Mouse (Mus musculus): ENCODE measurements around the gene Cnnm4. TPM values are rescaled to one million over a fixed set of nuclear protein-coding genes. Genes with fewer than 3 reads are reported as not detected.

The Cnnm4 gene
- total and polyA plus RNA-seq, 3 experiments, result 7.8 to 8.5 TPM; not detected in 1

- Histone ChIP-seq H3K27ac (ENCODE audit: control insufficient read depth, low read depth, low read length) (peak overlapping the region; percentile 53), H3K9me3 (replicated peaks; ENCODE audit: insufficient read depth, low read length) (no peaks in the 10 kb centered on the region), H3K79me2 (ENCODE audit: control insufficient read depth, insufficient read depth, low read length, poor library complexity) (peaks cover 8% of the 10 kb centered on the region), H3K36me3 (ENCODE audit: control insufficient read depth in 1 of 2, insufficient read depth in 2 of 2, low read length in 2 of 2) (peaks cover 0 to 3% of the 10 kb centered on the region in 2 experiments; a peak in 2 of 4 replicates), H3K4me1 (ENCODE audit: control insufficient read depth in 1 of 2, insufficient read depth in 2 of 2, low read length in 2 of 2) (peaks cover 2 to 9% of the 10 kb centered on the region in 2 experiments), H3K9ac (ENCODE audit: control insufficient read depth, low read depth, low read length, poor library complexity, severe bottlenecking) (peak overlapping the region; percentile 79), H3K4me3 (ENCODE audit: control insufficient read depth in 1 of 2, insufficient read depth in 1 of 2, low read depth in 2 of 2, low read length in 2 of 2) (peak overlapping the region; percentile 82 to 89), H3K27me3 (ENCODE audit: control insufficient read depth in 1 of 2, insufficient read depth in 2 of 2, low read length in 2 of 2) (no peaks in the 10 kb centered on the region)
- peak; percentile 29 for DNase-seq (ENCODE audit: low read depth, low spot score)
- TF ChIP-seq KAT2A (conservative IDR thresholded peaks at IDR 0.05; ENCODE audit: low read depth, low read length) (no peak), NRF1 (IDR thresholded peaks at IDR 0.05; ENCODE audit: insufficient read depth, low read depth, low read length, poor library complexity, severe bottlenecking) (peak; percentile 66)
Observed at GRCm38 (mm10) chr1:36512089-36512965, 40.9 kb downstream of the Cnnm4 start.

GRCm38 (mm10) chr1:36512966-36513280 is 41.5 kb downstream of the Cnnm4 start:
- H3K9me3 ChIP-seq (replicated peaks; ENCODE audit: insufficient read depth, low read length), result no peaks in the 10 kb centered on the region
- peak overlapping the region; percentile 73 for H3K9ac ChIP-seq (ENCODE audit: control insufficient read depth, low read depth, low read length, poor library complexity, severe bottlenecking)
- H3K27me3 ChIP-seq (ENCODE audit: control insufficient read depth in 1 of 2, insufficient read depth in 2 of 2, low read length in 2 of 2), result no peaks in the 10 kb centered on the region
- peaks cover 2 to 7% of the 10 kb centered on the region in 2 experiments for H3K4me1 ChIP-seq (ENCODE audit: control insufficient read depth in 1 of 2, insufficient read depth in 2 of 2, low read length in 2 of 2)
- peak; percentile 54 for DNase-seq (ENCODE audit: low read depth, low spot score)
- TF ChIP-seq TBP (IDR thresholded peaks at IDR 0.05; ENCODE audit: low read depth, low read length), result no peak
- peaks cover 8% of the 10 kb centered on the region for H3K79me2 ChIP-seq (ENCODE audit: control insufficient read depth, insufficient read depth, low read length, poor library complexity)
- peak overlapping the region; percentile 62 to 82 for H3K4me3 ChIP-seq (ENCODE audit: control insufficient read depth in 1 of 2, insufficient read depth in 1 of 2, low read depth in 2 of 2, low read length in 2 of 2)
- no peak overlapping the region for H3K27ac ChIP-seq (ENCODE audit: control insufficient read depth, low read depth, low read length)
- peaks cover 0 to 3% of the 10 kb centered on the region in 2 experiments; a peak in 2 of 4 replicates for H3K36me3 ChIP-seq (ENCODE audit: control insufficient read depth in 1 of 2, insufficient read depth in 2 of 2, low read length in 2 of 2)

DNA sequence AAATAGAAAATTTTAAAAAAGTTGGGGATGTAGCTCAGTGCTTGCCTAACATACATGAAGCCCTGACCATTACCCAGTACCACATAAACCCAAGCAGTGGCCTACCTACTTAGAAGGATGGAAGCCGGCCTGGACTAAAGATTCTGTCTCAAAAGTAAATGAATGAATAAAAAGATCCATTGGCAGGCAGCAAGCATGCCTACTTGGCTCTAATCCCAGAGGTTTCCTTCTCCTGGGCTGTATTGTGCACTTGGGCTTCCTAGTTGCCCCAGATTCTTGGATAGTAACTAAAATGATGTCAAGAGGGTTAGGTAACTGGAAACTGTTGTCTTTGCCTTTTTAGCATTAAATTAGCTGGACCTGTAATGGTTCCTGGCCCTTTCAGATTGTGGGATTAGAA is 41.9 kb downstream of the Cnnm4 start:
- no peaks in the 10 kb centered on the region for H3K9me3 ChIP-seq (replicated peaks; ENCODE audit: insufficient read depth, low read length)
- TF ChIP-seq MXI1 (IDR thresholded peaks at IDR 0.05; ENCODE audit: low read depth, low read length) (0 out of 2 replicates have a peak, but pooled peaks have one; percentile 15), MEF2A (IDR thresholded peaks at IDR 0.05; ENCODE audit: extremely low read depth, insufficient replicate concordance, low read depth, low read length, poor library complexity, severe bottlenecking) (no peak)
- H3K27ac ChIP-seq (ENCODE audit: control insufficient read depth, low read depth, low read length), result no peak overlapping the region

DNA sequence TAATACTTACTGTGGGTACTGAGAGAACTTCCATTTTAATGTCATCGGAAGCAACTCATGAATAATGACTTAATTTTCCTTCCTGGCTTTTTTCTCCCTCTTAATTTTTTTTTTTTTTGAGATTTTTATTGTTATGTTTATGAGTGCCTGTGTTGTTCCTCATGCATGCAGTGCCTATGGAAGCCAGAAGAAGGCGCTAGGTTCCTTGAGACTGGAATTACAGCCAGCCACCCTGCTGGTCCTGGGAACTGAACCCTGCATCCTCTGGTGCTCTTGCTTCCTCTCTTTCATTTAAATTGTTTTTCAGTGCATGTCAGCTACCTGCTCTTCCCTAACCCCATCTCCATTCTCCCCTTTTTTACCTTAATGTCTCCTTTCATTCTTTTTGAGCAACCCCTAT is 42.3 kb downstream of the Cnnm4 start:
- Histone ChIP-seq H3K4me1 (ENCODE audit: control insufficient read depth in 1 of 2, insufficient read depth in 2 of 2, low read length in 2 of 2) (peaks cover 2 to 5% of the 10 kb centered on the region in 2 experiments), H3K79me2 (ENCODE audit: control insufficient read depth, insufficient read depth, low read length, poor library complexity) (peaks cover 8% of the 10 kb centered on the region)
- peak; percentile 74 for DNase-seq (ENCODE audit: low read depth, low spot score)
- no peak for TF ChIP-seq ETS1 (IDR thresholded peaks at IDR 0.05; ENCODE audit: low read depth, low read length)
- TF ChIP-seq SMC3 (IDR thresholded peaks at IDR 0.05; ENCODE audit: low read depth, low read length), result peak; percentile 52
- no peak for TF ChIP-seq UBTF (IDR thresholded peaks at IDR 0.05; ENCODE audit: borderline replicate concordance, insufficient read depth, low read depth, low read length)
- TF ChIP-seq BHLHE40 (IDR thresholded peaks at IDR 0.05; ENCODE audit: borderline replicate concordance, low read depth, low read length), result no peak
- TF ChIP-seq TCF12 (IDR thresholded peaks at IDR 0.05; ENCODE audit: low read depth, low read length), result no peak
- peak; percentile 67 to 72 (median 70) for TF ChIP-seq CTCF (IDR thresholded peaks at IDR 0.05 in 2 of 3, conservative IDR thresholded peaks at IDR 0.05 in 1 of 3; ENCODE audit: control insufficient read depth in 1 of 3, insufficient read depth in 1 of 3, low read depth in 2 of 3, low read length in 3 of 3, poor library complexity in 1 of 3, severe bottlenecking in 1 of 3)
- no peak for TF ChIP-seq MEF2A (IDR thresholded peaks at IDR 0.05; ENCODE audit: extremely low read depth, insufficient replicate concordance, low read depth, low read length, poor library complexity, severe bottlenecking)
- TF ChIP-seq MXI1 (IDR thresholded peaks at IDR 0.05; ENCODE audit: low read depth, low read length), result no peak
- TF ChIP-seq MAFK (IDR thresholded peaks at IDR 0.05; ENCODE audit: borderline replicate concordance, low read depth, low read length), result no peak
- TF ChIP-seq ZNF384 (IDR thresholded peaks at IDR 0.05; ENCODE audit: low read depth, low read length), result peak; percentile 71
- TF ChIP-seq MYC (IDR thresholded peaks at IDR 0.05; ENCODE audit: low read depth, low read length), result 0 out of 2 replicates have a peak, but pooled peaks have one; percentile 37
- TF ChIP-seq JUND (IDR thresholded peaks at IDR 0.05; ENCODE audit: low read depth, low read length), result 0 out of 2 replicates have a peak, but pooled peaks have one; percentile 36
- TF ChIP-seq SIN3A (IDR thresholded peaks at IDR 0.05; ENCODE audit: low read length), result peak; percentile 55; the same call in 1 of the 2 replicates

More for the DNA sequence above, 41.9 kb downstream of the Cnnm4 start:
- Histone ChIP-seq H3K36me3 (ENCODE audit: control insufficient read depth in 1 of 2, insufficient read depth in 2 of 2, low read length in 2 of 2) (peaks cover 0 to 3% of the 10 kb centered on the region in 2 experiments; a peak in 2 of 4 replicates), H3K4me3 (ENCODE audit: control insufficient read depth in 1 of 2, insufficient read depth in 1 of 2, low read depth in 2 of 2, low read length in 2 of 2) (peak overlapping the region; percentile 62 to 82), H3K27me3 (ENCODE audit: control insufficient read depth in 1 of 2, insufficient read depth in 2 of 2, low read length in 2 of 2) (no peaks in the 10 kb centered on the region), H3K4me1 (ENCODE audit: control insufficient read depth in 1 of 2, insufficient read depth in 2 of 2, low read length in 2 of 2) (peaks cover 2 to 5% of the 10 kb centered on the region in 2 experiments), H3K79me2 (ENCODE audit: control insufficient read depth, insufficient read depth, low read length, poor library complexity) (peaks cover 8% of the 10 kb centered on the region), H3K9ac (ENCODE audit: control insufficient read depth, low read depth, low read length, poor library complexity, severe bottlenecking) (peak overlapping the region; percentile 73; the same call in 1 of the 2 replicates)
- peak; percentile 35 for DNase-seq (ENCODE audit: low read depth, low spot score)

More for the DNA sequence above, 42.3 kb downstream of the Cnnm4 start:
- no peak overlapping the region for H3K9ac ChIP-seq (ENCODE audit: control insufficient read depth, low read depth, low read length, poor library complexity, severe bottlenecking)
- H3K9me3 ChIP-seq (replicated peaks; ENCODE audit: insufficient read depth, low read length), result no peaks in the 10 kb centered on the region
- H3K27me3 ChIP-seq (ENCODE audit: control insufficient read depth in 1 of 2, insufficient read depth in 2 of 2, low read length in 2 of 2), result no peaks in the 10 kb centered on the region
- peaks cover 0 to 3% of the 10 kb centered on the region in 2 experiments; a peak in 2 of 4 replicates for H3K36me3 ChIP-seq (ENCODE audit: control insufficient read depth in 1 of 2, insufficient read depth in 2 of 2, low read length in 2 of 2)
- H3K27ac ChIP-seq (ENCODE audit: control insufficient read depth, low read depth, low read length), result no peak overlapping the region
- peak overlapping the region in 1 of 2 experiments; percentile 62; a peak in 2 of 4 replicates for H3K4me3 ChIP-seq (ENCODE audit: control insufficient read depth in 1 of 2, insufficient read depth in 1 of 2, low read depth in 2 of 2, low read length in 2 of 2)
